Mouse (Mus musculus) B cell, adult 2 months (primary cell): ENCODE measurements around the gene Atp6v1a.

ENCODE experiments used
- DNase-seq, 2 experiments: peaks; one replicate each; pipeline ENCODE4 v3.0.0; 2022

Atp6v1a gene

GRCm38 (mm10) chr16:44139536-44140185, at the start of gene Atp6v1a, which contains the start of gene Naa50:
TSS of gene Atp6v1a (minus strand) at chr16:44139705.
TSS of gene Naa50 (plus strand) at chr16:44139830.
- DNase-seq: peak; percentile 93 to 96

GRCm38 (mm10) chr16:44188766-44189165, 49.3 kb upstream of the Atp6v1a start:
- DNase-seq: no peak

GRCm38 (mm10) chr16:44187172-44187571, 47.7 kb upstream of the Atp6v1a start:
- DNase-seq: no peak

GRCm38 (mm10) chr16:44184769-44185168, 45.3 kb upstream of the Atp6v1a start:
- DNase-seq: no peak

- no peak for DNase-seq
Measured at GRCm38 (mm10) chr16:44182597-44182996, 43.1 kb upstream of the Atp6v1a start.

GRCm38 (mm10) chr16:44178555-44178954, 39.0 kb upstream of the Atp6v1a start:
- no peak for DNase-seq

- DNase-seq: no peak
Measured at GRCm38 (mm10) chr16:44176511-44176910, 37.0 kb upstream of the Atp6v1a start.

GRCm38 (mm10) chr16:44175001-44175400, 35.5 kb upstream of the Atp6v1a start:
- no peak for DNase-seq

- DNase-seq: no peak
Measured at GRCm38 (mm10) chr16:44173966-44174530, 34.5 kb upstream of the Atp6v1a start.

GRCm38 (mm10) chr16:44173155-44173941, 33.8 kb upstream of the Atp6v1a start, which contains the start of gene Usf3:
TSS of gene Usf3 (plus strand) at chr16:44173246.
- DNase-seq: peak; percentile 67 to 74

- peak; percentile 95 to 97 for DNase-seq
Measured at GRCm38 (mm10) chr16:44172297-44173154, 33.0 kb upstream of the Atp6v1a start.

- no peak for DNase-seq
Measured at GRCm38 (mm10) chr16:44168990-44169389, 29.5 kb upstream of the Atp6v1a start.

- DNase-seq: no peak
Measured at GRCm38 (mm10) chr16:44165182-44165581, 25.7 kb upstream of the Atp6v1a start.

- DNase-seq: no peak
Measured at GRCm38 (mm10) chr16:44163831-44164230, 24.3 kb upstream of the Atp6v1a start.

GRCm38 (mm10) chr16:44159325-44159724, 19.8 kb upstream of the Atp6v1a start:
- DNase-seq: no peak

GRCm38 (mm10) chr16:44154497-44155057, 15.1 kb upstream of the Atp6v1a start:
- peak; percentile 23 to 31 for DNase-seq

- DNase-seq: no peak
Measured at GRCm38 (mm10) chr16:44149002-44149767, 9.7 kb upstream of the Atp6v1a start.

GRCm38 (mm10) chr16:44141483-44141882, 2.0 kb upstream of the Atp6v1a start:
- no peak for DNase-seq

- peak; percentile 76 to 78 for DNase-seq
Measured at GRCm38 (mm10) chr16:44140186-44140787, 782 bp upstream of the Atp6v1a start.

GRCm38 (mm10) chr16:44138979-44139535, 448 bp downstream of the Atp6v1a start:
- peak; percentile 90 for DNase-seq
